Mouse (Mus musculus) CH12.LX (cell line): ENCODE measurements around the gene Ntan1.

Experiments
- CTCF ChIP-seq, 2 experiments: IDR thresholded peaks in 1 of 2; conservative IDR thresholded peaks in 1 of 2; 2 replicates each; pipeline ENCODE4 v1.5.1; 2011 to 2012; ENCODE audit warnings: low read depth in 2 of 2, low read length in 2 of 2, improper control_type of control experiment in 1 of 2, inconsistent platforms in 1 of 2, mild to moderate bottlenecking in 1 of 2, moderate library complexity in 1 of 2
- E2F4 ChIP-seq: IDR thresholded peaks from 2 replicates; pipeline ENCODE4 v1.6.1; 2011; ENCODE audit warnings: low read depth, low read length, improper control_type of control experiment; ENCODE audit not compliant: insufficient replicate concordance
- EP300 ChIP-seq: IDR thresholded peaks from 2 replicates; pipeline ENCODE4 v1.6.1; 2011; ENCODE audit warnings: low read length, improper control_type of control experiment
- GABPA ChIP-seq: IDR thresholded peaks from 2 replicates; pipeline ENCODE4 v1.6.1; 2012; ENCODE audit warnings: low read depth, low read length, improper control_type of control experiment, inconsistent platforms; ENCODE audit not compliant: insufficient replicate concordance
- JUND ChIP-seq: conservative IDR thresholded peaks from 2 replicates; pipeline ENCODE4 v1.6.1; 2011; ENCODE audit warnings: low read depth, low read length, improper control_type of control experiment
- MAZ ChIP-seq: IDR thresholded peaks from 2 replicates; pipeline ENCODE4 v1.6.1; 2012; ENCODE audit warnings: low read depth, mild to moderate bottlenecking, inconsistent platforms, low read length, improper control_type of control experiment, moderate library complexity
- POLR2A ChIP-seq: IDR thresholded peaks from 2 replicates; pipeline ENCODE4 v1.6.1; 2011; ENCODE audit warnings: low read depth, mild to moderate bottlenecking, improper control_type of control experiment, low read length
- POLR2AphosphoS2 ChIP-seq: IDR thresholded peaks from 2 replicates; pipeline ENCODE4 v1.6.1; 2011; ENCODE audit warnings: low read depth, low read length, improper control_type of control experiment
- UBTF ChIP-seq: IDR thresholded peaks from 2 replicates; pipeline ENCODE4 v1.6.1; 2012; ENCODE audit warnings: low read depth, mild to moderate bottlenecking, inconsistent platforms, low read length, improper control_type of control experiment, moderate library complexity
- ZKSCAN1 ChIP-seq: IDR thresholded peaks from 2 replicates; pipeline ENCODE4 v1.6.1; 2012; ENCODE audit warnings: low read depth, inconsistent platforms, low read length, improper control_type of control experiment, borderline replicate concordance

DNA sequence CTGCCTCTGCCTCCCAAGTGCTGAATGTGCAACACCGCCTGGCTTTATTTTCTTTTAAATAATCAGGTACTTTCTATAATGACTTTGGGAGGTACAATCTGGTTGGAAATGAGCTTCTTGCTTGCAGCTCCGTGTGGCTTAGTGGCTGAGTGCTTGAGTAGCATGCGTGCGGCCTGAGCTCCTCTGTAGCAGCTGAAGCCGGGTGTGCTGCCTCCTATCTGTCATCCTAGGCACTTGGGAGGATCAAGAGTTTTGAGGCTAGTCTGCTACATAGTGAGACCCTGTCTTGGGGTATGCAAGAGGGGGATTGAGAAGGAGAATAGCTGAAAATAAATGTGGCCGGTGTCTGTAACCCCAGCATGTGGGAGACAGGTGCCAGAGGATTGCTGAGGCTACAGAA is 6.5 kb upstream of the Ntan1 start:
- TF ChIP-seq ZKSCAN1 = no peak
- no peak for TF ChIP-seq POLR2A
- TF ChIP-seq CTCF (conservative IDR thresholded peaks at IDR 0.05 in 1 of 2, IDR thresholded peaks at IDR 0.05 in 1 of 2; ENCODE audit: low read depth in 2 of 2, low read length in 2 of 2) = no peak
- TF ChIP-seq JUND = no peak
- no peak for TF ChIP-seq UBTF
- no peak for TF ChIP-seq GABPA
- no peak for TF ChIP-seq MAZ
- TF ChIP-seq E2F4 = no peak
- no peak for TF ChIP-seq POLR2AphosphoS2
- TF ChIP-seq EP300 = no peak
